Mouse (Mus musculus): ENCODE data around the gene Col1a1. TPM values are rescaled to one million over a fixed set of nuclear protein-coding genes. Genes with fewer than 3 reads are reported as not detected.

Gene Col1a1
- polyA plus RNA-seq (2012; rRNA removed): 147 and 373 TPM in 2 replicates

DNA sequence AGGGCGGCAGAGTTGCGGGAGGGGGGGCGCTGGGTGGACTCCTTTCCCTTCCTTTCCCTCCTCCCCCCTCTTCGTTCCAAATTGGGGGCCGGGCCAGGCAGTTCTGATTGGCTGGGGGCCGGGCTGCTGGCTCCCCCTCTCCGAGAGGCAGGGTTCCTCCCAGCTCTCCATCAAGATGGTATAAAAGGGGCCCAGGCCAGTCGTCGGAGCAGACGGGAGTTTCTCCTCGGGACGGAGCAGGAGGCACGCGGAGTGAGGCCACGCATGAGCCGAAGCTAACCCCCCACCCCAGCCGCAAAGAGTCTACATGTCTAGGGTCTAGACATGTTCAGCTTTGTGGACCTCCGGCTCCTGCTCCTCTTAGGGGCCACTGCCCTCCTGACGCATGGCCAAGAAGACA, at the start of gene Col1a1:
Col1a1 (plus strand) TSS at position 180 of the 400 bp plus-strand sequence.

DNA sequence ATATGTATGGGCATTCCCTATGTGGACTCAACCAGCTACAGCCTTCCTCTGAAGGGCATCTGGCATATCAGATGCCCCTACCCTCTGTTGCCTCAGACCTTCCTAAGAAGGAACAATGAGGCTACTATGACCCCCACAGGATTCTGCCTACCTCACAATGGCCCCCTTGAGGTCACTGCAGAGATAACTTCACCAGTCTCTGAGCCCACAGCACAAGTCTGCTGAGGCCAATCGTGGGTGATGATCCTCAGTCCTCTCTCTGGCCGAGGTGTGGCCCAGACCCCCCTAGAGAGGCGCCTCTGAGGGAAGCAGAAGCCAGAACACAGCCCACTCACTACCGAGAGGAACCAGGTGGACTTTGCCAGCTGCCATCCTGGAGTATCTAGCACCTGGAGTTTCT, 31.4 kb downstream of the Col1a1 start, which contains the start of gene Hils1:
Hils1 (plus strand) TSS at position 175 of the 400 bp plus-strand sequence.

DNA sequence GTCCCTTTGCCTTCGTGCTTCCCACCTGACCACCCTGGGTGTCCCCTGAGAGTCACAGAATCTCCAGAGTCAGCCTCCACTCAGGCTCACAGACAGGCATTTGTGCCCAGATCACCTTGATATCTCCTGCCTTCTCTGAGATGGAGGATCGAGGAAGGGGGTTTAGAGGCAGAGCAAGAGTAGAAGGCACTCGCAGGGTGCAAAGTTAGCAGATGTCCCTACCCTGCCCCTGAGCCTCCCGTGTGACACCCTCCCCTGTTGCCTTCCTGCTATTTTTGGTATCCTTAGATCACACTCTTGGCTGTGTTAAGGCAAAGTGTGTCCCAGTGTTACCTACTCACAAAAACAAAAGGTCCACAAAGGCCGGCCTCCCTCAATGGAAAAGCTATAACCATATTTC, 40.2 kb downstream of the Col1a1 start, which contains the start of gene Sgca:
Sgca (minus strand) TSS at position 129 of the 400 bp plus-strand sequence.

DNA sequence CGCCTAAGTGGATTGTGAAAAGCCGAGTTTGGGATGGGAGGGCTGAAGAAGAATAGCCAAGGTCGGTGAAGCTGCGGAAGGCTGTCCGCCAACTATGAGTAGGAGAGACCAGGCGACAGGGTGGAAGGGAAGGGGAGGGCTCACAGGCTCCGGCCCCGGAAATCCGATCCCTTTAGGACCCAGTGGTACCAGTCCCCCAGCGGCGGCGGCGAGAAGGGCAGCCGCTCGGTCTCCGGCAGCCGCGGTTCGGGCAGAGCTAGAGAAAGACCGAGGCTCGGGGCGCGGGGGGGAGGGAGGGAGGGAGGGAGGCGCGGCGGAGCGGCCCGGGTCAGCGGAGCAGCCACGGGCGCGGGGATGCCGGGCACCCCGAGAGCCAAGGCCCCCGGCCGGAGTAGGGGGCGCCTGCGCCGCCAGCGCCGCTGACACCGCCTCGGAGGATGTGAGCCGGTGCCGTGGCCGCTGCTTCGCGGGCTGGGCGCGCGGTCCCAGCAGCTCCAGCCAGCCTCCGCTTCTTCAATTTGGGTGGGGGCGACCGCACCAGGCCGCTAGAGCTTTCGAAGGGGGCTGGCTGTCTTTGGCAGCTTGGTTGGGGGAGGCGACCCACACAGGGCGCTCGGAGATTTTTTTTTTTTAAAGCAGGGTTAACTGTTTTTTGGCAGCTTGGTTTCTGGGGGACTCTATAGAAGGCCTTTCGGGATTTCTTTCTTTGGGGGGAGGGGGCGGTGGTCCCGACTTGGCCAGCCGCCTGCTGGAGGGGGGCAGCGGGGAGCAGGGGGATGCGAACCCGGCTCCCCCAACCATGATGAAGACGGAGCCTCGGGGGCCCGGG, 54.9 kb downstream of the Col1a1 start, which contains the start of gene Ppp1r9b:
Ppp1r9b (plus strand) TSS at position 287 of the 829 bp plus-strand sequence.

Other genes starting within 250 kb of the Col1a1 start
- 0.04 and 0.11 TPM in 2 replicates for gene Gm11541, start 231.7 kb upstream of the Col1a1 start, polyA plus RNA-seq (2012; rRNA removed)
- 0.14 TPM in 1 of 2 replicates, not detected in the other for gene Cdc34b, start 194.4 kb upstream of the Col1a1 start, polyA plus RNA-seq (2012; rRNA removed)
- not detected in 2 replicates for gene Tmem92, start 153.5 kb upstream of the Col1a1 start, polyA plus RNA-seq (2012; rRNA removed)
- gene Hils1, start 31.4 kb downstream of the Col1a1 start, polyA plus RNA-seq (2012; rRNA removed): 0.11 TPM in 1 of 2 replicates, not detected in the other
- gene Sgca, start 40.1 kb downstream of the Col1a1 start, polyA plus RNA-seq (2012; rRNA removed): 0.18 and 5.9 TPM in 2 replicates
- gene Ppp1r9b, start 54.8 kb downstream of the Col1a1 start, polyA plus RNA-seq (2012; rRNA removed): 58.0 and 58.3 TPM in 2 replicates
- 130 and 138 TPM in 2 replicates for gene Samd14, start 73.7 kb downstream of the Col1a1 start, polyA plus RNA-seq (2012; rRNA removed)
- 16.6 and 21.0 TPM in 2 replicates for gene Pdk2, start 105.1 kb downstream of the Col1a1 start, polyA plus RNA-seq (2012; rRNA removed)
- 17.3 and 22.0 TPM in 2 replicates for gene Itga3, start 140.6 kb downstream of the Col1a1 start, polyA plus RNA-seq (2012; rRNA removed)
- 0.49 and 2.0 TPM in 2 replicates for gene Dlx3, start 183.9 kb downstream of the Col1a1 start, polyA plus RNA-seq (2012; rRNA removed)
- gene Dlx4, start 210.0 kb downstream of the Col1a1 start, polyA plus RNA-seq (2012; rRNA removed): 0.02 and 0.73 TPM in 2 replicates